In the genomic region with DNA sequence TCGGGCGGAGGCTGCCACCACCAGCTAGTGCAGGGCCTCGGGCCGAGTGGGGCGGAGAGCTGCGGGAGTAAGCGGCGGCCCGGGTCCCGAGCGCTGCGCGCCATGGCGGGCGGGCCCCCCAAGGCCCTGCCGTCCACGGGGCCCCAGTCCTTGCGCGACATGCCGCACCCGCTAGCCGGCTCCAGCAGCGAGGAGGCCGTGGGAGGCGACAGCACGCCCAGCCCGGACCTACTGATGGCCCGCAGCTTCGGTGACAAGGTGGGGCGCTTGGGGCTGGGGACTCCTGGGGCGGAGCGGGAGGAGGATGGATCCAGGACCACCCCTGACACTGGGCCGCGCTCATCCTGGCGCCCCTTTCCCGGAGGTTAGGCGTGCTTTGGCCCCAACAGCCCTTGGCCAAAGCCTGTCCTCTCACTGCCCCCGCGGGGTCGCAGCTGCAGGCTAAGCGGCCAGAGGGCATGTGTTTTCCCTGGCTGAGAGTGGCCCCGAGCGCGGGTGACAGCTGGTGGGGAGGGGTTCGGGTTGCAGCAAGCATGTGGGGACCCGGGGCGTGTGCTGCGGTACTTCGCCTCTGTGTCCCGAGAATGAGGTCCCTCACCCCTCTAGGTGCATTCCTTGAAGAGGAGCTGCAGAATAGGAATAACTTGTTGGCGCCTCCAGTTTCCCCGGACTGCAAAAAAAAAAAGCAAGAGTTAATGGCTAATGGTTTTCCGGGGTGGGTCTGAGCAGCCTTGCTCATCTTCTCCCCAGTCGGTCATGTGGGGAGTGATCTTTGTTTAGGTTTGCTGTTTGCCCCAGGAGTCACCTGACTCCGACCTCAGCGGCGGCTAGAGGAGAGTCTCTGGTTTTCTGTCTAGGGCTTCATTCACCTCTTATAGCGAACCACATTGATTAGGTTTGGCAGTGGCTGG, we compare ENCODE assay signal across 8 mouse cellular contexts. TPM values are rescaled to one million over a fixed set of nuclear protein-coding genes. Genes with fewer than 3 reads are reported as not detected.
DNase-seq lines count a peak whose midpoint lies in the region; ATAC-seq lines count a peak whose summit lies in the region.

No protein-coding gene starts in this region.

- H3K9ac ChIP-seq in intestine, embryonic 15.5 days: peak overlapping the region; percentile 86
- peak overlapping the region; percentile 88 for H3K9ac ChIP-seq in liver, embryonic 16.5 days (ENCODE audit: low read depth, low read length)

- WGBS in intestine, embryonic 15.5 days: under 1% methylated on average over 58 of the region's 58 CpGs
- under 1% methylated on average over 57 of the region's 58 CpGs for WGBS in liver, embryonic 16.5 days (ENCODE audit: insufficient replicate concordance)

- H3K27me3 ChIP-seq in intestine, embryonic 15.5 days (replicated peaks): no peaks in the 10 kb centered on the region
- H3K27me3 ChIP-seq in liver, embryonic 16.5 days (ENCODE audit: control insufficient read depth, insufficient read depth, low read depth, low read length): no peaks in the 10 kb centered on the region

- peak; percentile 28 for DNase-seq in right cerebral cortex, postnatal 4 days
- DNase-seq in right cerebral cortex, postnatal 25 days: no peak
- DNase-seq in cerebellum, adult 9-11 months: peak; percentile 78
- DNase-seq in gastrocnemius, postnatal 10 days: peak; percentile 48
- peak; percentile 72 to 83 for DNase-seq in natural killer cell, adult 2 months (ENCODE audit: low spot score in 2 of 2)
- DNase-seq in ovary, postnatal 36 days (ENCODE audit: low spot score): no peak

- H3K4me2 ChIP-seq in intestine, embryonic 15.5 days (replicated peaks): peak overlapping the region; percentile 99
- H3K4me2 ChIP-seq in liver, embryonic 16.5 days (ENCODE audit: low read depth, low read length): peak overlapping the region; percentile 99

- H3K4me1 ChIP-seq in intestine, embryonic 15.5 days (replicated peaks): peaks cover 4% of the 10 kb centered on the region
- H3K4me1 ChIP-seq in liver, embryonic 16.5 days (ENCODE audit: control insufficient read depth, low read depth, low read length): peaks cover 33% of the 10 kb centered on the region

- no peaks in the 10 kb centered on the region for H3K36me3 ChIP-seq in intestine, embryonic 15.5 days
- H3K36me3 ChIP-seq in liver, embryonic 16.5 days (ENCODE audit: control insufficient read depth, insufficient read depth): no peaks in the 10 kb centered on the region

- peak overlapping the region; percentile 97 for H3K4me3 ChIP-seq in intestine, embryonic 15.5 days (replicated peaks)
- H3K4me3 ChIP-seq in liver, embryonic 16.5 days (ENCODE audit: low read depth, low read length): peak overlapping the region; percentile 88

- H3K9me3 ChIP-seq in intestine, embryonic 15.5 days: no peaks in the 10 kb centered on the region
- no peaks in the 10 kb centered on the region for H3K9me3 ChIP-seq in liver, embryonic 16.5 days (replicated peaks; ENCODE audit: control insufficient read depth, low read length)

- peak; percentile 72 for ATAC-seq in intestine, embryonic 15.5 days
- ATAC-seq in liver, embryonic 16.5 days (ENCODE audit: low read depth): peak; percentile 38

- peak overlapping the region; percentile 72 for H3K27ac ChIP-seq in intestine, embryonic 15.5 days
- H3K27ac ChIP-seq in liver, embryonic 16.5 days (ENCODE audit: low read length): peak overlapping the region; percentile 75

RNA-seq across cellular contexts. Expression of gene Snx30, which starts 0.6 kb away (rescaled TPM):
- 10 to 100 TPM in 1 of 2 experiments, 1 to 10 TPM in 1; 5.9 to 10.8 TPM for total RNA-seq in gastrocnemius, postnatal 10 days (2021)
- 4.9 and 6.6 TPM in 2 replicates for polyA plus RNA-seq in intestine, embryonic 15.5 days (2015; fragmentation: Nextera tagmentation; extraction: Ambion mirVana)
- 3.6 and 5.0 TPM in 2 replicates for polyA plus RNA-seq in liver, embryonic 16.5 days (2015; fragmentation: Nextera tagmentation; extraction: Ambion mirVana)

RNA-seq across cellular contexts. Expression of gene Inip, which starts 4.8 kb away (rescaled TPM):
- 1 to 10 TPM; 4.9 to 7.1 TPM for total RNA-seq in gastrocnemius, postnatal 10 days (2021)
- polyA plus RNA-seq in intestine, embryonic 15.5 days (2015; fragmentation: Nextera tagmentation; extraction: Ambion mirVana): 40.4 and 40.5 TPM in 2 replicates
- polyA plus RNA-seq in liver, embryonic 16.5 days (2015; fragmentation: Nextera tagmentation; extraction: Ambion mirVana): 14.0 and 16.3 TPM in 2 replicates

Comparison
In these comparisons a context has a peak if more than half of its experiments do, and no peak if none do; other contexts are left out.
1. DNase-seq: peak in right cerebral cortex, postnatal 4 days (single experiment), cerebellum, adult 9-11 months (single experiment), gastrocnemius, postnatal 10 days (single experiment) and natural killer cell, adult 2 months (2 of 2); none in right cerebral cortex, postnatal 25 days (single experiment) and ovary, postnatal 36 days (single experiment).